Mouse (Mus musculus) spleen, embryonic (tissue): ENCODE results near the gene Ndp.

ENCODE experiments used
- CTCF ChIA-PET: fragments of 350-600 bp; sonication (Branson Sonifier 250); formaldehyde crosslinking; loops from one replicate; lab custom pipeline; 2022; lab: Charles Lee

The Ndp gene

DNA sequence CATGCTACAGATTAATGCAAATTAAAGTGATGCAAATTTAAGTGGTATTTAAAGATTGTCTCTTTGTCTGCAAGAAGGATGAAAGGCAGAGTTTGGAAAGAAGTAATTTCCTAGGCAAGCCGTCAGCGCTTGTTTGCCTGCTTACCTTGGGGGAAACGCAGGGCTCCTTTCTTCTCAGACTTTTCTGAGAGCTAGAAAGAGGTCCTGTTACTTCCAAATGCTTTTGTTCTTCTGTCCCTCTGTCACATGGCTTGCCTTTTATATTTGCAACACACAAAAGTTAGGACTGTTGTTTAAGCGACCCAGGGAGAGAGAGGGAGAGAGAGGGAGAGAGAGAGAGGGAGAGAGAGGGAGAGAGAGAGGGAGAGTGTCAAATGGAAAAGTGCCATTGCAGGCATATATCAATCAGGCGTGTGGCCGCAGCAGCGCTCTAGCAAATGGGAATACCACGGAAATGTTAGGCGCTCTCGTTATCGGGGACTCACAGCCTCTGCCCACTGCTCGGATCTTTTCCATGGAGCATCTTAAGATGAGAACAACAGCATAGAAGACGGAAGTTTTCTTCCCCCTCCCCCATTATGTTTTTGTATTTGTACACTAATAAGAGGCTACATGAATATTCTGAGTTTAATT, at the start of gene Ndp:
Ndp (minus strand) TSS at position 534 of the 633 bp plus-strand sequence.
- CTCF ChIA-PET, result no interaction called here

DNA sequence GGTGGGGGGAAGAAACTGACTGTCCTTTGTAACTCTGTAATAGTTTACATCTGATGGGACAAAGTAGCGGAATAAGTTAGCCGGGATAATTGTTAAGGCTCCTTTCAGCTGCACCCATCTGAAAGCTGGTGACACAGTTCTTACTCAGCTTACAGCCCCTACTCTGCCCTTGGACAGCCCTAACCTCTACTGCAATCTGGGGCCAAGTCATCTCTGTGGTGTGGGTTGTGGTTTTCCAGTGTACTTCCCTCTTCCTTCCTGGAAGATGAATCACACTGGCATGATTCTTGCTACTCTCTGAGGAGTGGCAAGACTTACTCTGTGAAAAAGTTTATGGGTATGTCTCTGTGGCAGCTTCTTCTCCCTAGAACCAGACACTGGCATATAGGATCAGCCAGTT, 43.2 kb upstream of the Ndp start:
- CTCF ChIA-PET, result interaction anchor here (0.8 kb wide), 1 partner anchor 26 kb away, joined by 4 read pairs; no protein-coding TSS in a partner anchor

DNA sequence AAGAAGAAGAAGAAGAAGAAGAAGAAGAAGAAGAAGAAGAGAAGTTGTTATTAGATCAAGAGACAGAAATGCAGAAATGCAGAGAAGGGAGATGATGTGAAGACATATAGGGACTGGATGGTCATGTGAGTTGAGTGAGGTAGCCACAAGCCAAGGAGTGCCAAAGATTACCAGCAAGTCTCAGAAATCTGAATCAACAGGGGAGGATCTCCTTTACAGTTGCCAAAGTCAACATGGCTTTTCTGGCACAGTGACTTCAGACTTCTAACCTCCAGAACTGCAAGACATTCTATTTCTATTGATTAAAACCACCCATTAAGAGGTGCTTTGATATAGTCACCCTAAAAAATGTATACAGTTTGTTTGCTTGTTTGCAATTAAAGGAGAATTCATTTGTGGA, 6.4 kb upstream of the Ndp start:
- CTCF ChIA-PET, result no interaction called here

DNA sequence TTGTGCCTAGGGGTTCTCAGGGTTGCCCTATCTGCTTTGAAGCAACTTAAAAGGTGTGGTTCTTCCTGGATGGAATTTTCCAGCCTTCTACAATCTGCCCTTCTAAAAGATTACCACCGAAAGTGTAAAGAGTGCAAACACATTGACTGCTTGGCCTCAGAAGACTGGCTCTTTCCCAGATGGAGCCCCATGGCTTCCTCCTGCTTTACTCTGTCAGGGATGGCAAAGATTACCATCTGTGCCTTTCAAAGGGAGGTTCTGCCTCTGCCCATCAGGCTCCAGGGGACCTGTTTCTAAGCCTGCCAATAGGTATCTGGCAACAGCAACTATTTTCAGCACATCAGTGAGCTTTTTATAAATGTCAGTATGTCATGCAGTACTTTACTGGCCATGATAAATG, 1.5 kb upstream of the Ndp start:
- CTCF ChIA-PET, result no interaction called here

DNA sequence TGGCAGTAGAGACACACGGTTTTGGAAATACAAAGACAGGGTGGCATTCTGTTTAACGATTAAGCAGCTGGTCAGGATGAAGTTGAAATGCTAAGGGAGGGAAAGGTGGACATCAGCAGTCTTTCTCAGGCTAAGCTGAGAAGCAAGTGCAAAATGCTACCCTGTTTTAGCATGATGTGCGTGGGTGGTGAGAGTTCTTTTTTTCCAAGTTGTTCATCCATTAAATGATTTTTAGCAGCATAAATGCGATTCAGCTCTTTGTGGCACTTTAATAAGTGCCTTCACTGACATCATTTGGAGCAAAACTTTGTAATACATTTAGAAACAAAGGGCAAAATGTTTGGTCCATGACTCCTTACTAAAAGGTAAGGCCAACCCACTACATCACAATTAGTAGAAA, 337 bp upstream of the Ndp start:
- CTCF ChIA-PET, result no interaction called here

DNA sequence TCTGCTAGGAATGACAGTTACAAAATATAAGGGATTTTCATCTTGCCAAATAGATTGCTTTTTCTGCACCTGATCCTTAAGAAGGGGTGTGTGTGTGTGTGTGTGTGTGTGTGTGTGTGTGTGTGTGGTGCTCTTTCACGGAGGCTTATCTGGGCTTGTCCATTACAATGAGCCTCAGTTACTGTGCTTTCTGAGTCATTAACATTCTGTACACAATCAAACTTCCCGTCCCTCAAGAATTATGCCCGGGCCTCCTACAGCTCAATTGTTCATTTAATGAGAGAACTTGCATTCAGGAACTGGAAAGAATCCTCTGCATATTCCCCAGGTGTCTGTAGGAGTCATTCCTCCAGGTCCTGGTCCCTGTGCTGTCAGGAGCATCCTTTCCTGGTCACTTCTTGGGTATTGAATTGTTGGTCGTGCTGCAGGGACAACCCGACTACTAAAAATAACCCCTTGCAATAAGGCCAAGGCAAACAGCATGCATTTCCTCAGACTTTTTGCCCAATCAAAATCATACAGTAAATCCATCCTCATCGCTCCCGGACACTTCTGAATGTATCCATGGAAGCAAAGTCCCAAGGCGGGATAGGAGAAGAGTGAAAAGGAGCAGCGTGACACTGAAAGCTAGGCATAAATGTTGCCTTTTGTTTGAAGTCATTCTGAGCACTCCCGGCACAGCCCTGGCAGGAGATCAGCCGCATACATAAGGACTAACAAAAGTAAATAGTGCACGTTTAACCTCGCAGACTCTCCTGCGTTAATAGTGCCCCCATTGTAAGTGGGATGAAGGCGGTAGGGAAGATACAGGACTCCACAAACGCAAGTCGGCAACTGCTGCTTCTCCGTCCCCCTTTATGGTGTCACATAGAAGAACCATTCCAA, 1.1 kb downstream of the Ndp start:
- CTCF ChIA-PET, result no interaction called here

DNA sequence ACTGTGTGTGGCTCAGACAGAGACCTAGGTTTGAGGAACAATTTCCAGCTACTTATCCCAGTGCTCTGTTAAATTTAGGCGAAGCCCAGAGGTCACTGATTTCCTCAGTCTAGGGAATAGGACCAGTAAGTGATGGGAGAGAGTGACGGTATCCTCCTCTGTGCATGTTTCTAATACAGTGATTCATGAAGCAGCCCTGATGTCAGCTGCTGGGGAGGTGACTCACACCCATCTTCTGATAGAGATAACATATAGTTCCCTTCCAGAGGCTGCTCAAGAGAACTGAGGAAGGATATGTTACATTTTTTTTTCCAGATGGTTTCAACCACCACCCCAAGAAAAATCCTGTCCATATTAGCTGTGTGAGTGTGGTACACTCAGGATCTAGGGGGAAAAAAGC, 2.9 kb downstream of the Ndp start:
- CTCF ChIA-PET, result no interaction called here

DNA sequence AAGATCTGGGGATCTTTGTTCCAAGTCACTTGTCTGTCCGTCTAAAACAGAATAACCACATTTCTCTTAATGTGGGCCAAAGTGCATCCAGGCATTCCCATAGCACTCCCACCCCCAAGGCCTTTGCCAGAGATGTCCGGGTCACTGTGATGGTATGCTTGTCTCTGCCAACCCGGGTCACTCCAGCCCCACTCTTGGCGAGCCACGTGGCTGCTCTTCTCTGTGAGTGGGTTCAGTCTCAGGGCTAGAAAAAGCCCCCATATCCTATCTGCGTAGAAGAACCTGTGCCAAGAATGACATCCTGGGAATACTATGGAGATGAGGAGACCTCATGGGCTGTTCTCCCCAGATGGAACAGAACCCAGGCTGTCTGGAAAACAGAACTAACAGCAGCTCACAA, 4.0 kb downstream of the Ndp start:
- CTCF ChIA-PET, result no interaction called here

DNA sequence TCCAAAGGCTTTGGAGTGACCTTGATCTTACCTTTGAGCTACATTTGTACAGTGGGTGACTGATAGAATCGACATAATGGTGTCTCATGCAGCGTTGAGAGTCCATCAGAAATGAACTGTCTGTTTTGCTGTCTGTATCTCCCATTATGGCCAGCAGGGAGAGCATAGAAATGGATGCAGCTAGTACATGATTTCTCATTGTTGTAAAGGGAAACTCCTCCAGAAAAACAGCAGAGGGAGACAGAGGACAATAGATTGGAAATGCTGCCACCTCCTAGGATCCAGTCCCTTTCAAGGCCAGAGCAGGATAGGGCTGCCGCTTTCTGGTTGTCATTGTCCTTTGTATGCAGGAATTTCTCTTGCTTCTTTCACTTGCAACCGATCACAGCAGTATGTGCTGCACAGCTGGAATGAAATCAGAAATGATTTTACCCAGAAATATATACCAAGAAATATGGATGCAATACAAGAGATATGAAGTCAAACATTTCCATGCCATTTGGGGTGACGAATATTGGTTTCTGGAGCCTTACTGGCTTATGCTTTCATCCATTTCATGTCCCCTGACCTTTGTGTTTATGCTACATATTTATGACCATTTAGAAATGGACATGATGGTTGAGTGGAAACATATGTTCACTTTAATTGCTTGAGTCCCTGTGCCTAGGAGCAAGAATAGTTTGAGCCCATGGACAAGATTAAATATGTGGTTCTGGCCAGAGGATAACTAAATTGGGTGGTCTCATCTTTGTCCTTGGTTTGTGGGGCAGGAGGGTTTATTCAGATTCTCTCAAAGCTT, 17.0 kb downstream of the Ndp start:
- CTCF ChIA-PET, result no interaction called here

DNA sequence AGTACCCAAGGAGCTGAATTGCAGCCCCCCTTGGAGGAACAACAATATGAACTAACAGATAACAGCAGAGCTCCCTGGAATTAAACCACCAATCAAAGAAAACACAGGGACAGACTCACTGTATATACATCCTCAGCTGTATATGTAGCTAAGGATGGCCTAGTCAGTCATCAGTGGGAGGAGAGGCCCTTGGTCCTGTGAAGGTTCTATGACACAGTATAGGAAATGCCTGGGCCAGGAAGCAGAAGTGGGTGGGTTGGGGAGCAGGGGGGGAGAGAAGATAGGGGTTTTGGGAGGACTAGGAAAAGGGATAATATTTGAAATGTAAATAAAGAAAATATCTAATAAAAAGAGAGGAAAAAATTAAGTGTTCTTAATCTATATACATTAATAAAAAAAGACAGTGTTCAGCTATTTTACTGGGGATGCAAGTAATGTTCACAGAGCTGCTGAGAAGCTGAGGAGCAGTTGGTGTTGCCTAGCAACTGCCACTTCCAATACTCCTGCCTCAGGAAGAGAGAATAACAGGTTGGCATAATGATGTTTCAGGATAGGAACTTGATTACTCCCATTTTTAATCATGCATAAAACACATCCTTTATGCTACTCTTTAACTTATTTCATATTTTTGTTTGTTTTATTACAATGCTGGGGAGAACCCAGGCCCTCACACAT, 43.8 kb downstream of the Ndp start:
- CTCF ChIA-PET, result no interaction called here

DNA sequence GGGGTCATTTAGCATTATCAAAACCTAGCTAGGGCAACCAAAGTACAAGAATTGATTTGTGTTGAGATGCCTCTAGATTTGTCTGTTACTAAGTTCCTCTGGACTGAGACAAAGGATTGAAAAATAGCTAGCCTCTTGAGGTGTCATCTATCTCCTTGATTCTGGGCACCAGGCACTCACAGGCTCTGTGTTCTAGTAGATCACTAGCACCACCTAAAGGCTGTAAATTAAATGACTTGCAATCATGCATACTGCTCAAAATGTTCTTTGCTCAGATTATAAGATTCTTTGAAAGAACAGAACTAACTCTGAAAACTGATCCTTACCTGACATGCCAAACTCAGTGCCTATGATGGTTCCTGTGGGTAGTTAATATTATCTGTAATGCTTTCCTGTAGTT, 51.3 kb downstream of the Ndp start:
- CTCF ChIA-PET, result no interaction called here

DNA sequence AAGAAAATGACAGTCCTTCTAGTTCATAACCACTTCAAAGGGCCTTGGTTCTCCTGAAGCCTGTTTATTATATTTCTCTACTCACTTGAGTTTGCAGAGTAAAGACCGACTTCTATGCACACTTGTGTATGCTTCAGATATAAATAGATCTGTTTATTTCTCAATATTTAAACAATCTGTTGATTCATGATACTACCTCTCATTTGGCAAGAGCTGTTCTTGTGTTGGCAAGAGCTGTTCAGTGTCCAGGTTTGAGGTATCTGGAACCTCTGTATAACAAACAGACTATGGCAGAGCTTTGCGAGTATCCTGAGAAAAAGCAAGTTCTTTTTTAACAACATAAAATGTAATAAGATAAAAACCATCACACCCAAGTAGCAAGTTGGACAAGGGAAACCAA, 65.5 kb downstream of the Ndp start:
- CTCF ChIA-PET, result interaction anchor here (0.5 kb wide), 1 partner anchor 47 kb away, joined by 5 read pairs; no protein-coding TSS in a partner anchor

DNA sequence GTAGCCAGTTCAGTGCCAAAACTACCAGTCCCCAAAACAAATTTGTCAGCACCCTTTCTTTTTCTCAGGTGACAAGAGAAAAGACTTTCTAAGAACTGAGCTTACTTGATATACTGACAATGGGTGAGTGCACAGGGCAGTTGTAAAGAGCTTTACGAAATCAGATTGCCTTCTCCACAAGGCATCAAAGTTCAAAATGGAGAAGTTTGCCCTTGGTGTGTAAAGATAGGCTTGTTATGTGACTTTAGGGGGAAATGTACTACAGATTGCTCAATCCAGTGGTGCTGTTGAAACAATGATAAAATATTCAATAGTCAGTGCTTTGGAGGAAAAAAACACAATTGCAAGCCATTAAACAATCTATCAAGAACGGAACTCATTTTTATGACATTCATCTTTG, 70.1 kb downstream of the Ndp start:
- CTCF ChIA-PET, result no interaction called here

DNA sequence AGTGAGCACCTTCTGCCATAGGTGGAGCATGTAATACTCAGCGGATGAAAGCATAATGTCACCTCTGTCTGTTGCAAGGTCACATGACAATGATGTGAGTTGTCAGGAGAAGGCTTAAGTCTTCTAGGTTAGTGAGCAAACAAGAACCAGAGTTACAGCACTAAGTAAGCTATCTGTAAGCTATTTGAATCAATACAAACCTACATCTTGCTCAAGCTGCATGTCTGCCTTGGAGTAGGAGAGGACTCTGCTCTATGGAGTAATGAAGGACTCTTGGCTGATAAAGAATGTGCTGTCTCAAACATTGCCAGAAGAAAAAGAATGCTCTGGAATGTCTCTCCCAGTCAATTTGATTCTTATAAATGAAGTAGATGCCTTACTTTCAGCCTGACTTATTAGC, 74.3 kb downstream of the Ndp start:
- CTCF ChIA-PET, result no interaction called here

DNA sequence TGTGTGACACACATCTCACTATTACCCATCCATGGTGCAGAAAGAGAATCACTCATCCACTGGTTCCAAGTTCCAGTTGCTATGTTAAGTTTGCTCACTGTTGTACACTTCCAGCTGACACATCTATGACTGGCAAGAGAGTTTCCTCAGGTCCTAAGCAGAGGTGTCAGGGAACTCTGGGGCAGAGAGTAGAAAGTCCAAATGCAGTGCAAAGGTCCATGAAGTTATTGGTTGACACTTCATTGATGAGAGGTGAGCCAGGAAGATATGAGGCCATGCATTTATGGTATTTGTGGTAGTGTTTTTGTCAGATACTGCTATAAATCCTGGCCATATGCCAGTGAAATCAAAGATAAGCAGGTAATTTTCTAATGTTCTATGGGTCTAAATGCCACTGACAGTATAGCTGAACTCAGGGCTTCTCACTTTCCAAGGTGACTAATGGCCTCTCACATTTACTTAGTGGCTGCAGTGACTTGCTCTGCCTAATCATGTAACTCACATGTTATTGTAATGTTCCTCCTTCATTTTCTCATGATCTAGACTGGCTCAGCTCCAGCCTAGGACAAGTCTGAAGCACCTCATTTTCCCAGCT, 75.0 kb downstream of the Ndp start:
- CTCF ChIA-PET, result no interaction called here
